Mouse (Mus musculus): ENCODE measurements around the gene Ncor1. TPM values are rescaled to one million over a fixed set of nuclear protein-coding genes. Genes with fewer than 3 reads are reported as not detected.
"Not testable (repeated sequence)": the region's sequence is repeated elsewhere in the genome, so short reads cannot be mapped to it uniquely, and the experiment has no call there.

Ncor1 gene
- total RNA-seq, 1 experiment from 2014 or later = 354 TPM

GRCm38 (mm10) chr11:62465849-62466248, 7.5 kb upstream of the Ncor1 start:
- no peak for ATAC-seq (replicated peaks in 1 of 2; ENCODE audit: insufficient read depth in 1 of 2, low FRiP score in 2 of 2, low TSS enrichment in 1 of 2, low read depth in 1 of 2, poor library complexity in 2 of 2, severe bottlenecking in 2 of 2)

- no peak for ATAC-seq (replicated peaks in 1 of 2; ENCODE audit: insufficient read depth in 1 of 2, low FRiP score in 2 of 2, low TSS enrichment in 1 of 2, low read depth in 1 of 2, poor library complexity in 2 of 2, severe bottlenecking in 2 of 2)
Observed at GRCm38 (mm10) chr11:62464696-62465095, 6.4 kb upstream of the Ncor1 start.

- no peak for ATAC-seq (replicated peaks in 1 of 2; ENCODE audit: insufficient read depth in 1 of 2, low FRiP score in 2 of 2, low TSS enrichment in 1 of 2, low read depth in 1 of 2, poor library complexity in 2 of 2, severe bottlenecking in 2 of 2)
Observed at GRCm38 (mm10) chr11:62463225-62463915, 5.0 kb upstream of the Ncor1 start.

DNA sequence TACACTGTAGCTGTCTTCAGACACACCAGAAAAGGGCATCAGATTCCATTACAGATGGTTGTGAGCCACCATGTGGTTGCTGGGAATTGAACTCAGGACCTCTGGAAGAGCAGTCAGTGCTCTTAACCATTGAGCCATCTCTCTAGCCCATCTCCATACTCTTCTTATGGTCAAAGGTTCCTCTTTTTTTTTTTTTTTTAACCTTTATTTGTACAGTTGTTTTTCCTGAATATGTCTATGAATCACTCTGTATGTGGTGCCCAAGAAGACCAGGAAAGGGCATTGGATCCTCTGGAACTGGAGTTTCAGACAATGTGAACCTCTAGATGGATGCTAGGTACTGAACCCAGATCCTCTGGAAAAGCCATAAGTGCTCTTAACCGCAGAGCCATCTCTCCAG, 4.2 kb upstream of the Ncor1 start:
- not testable (repeated sequence) for ATAC-seq (replicated peaks in 1 of 2; ENCODE audit: insufficient read depth in 1 of 2, low FRiP score in 2 of 2, low TSS enrichment in 1 of 2, low read depth in 1 of 2, poor library complexity in 2 of 2, severe bottlenecking in 2 of 2)

- ATAC-seq (replicated peaks in 1 of 2; ENCODE audit: insufficient read depth in 1 of 2, low FRiP score in 2 of 2, low TSS enrichment in 1 of 2, low read depth in 1 of 2, poor library complexity in 2 of 2, severe bottlenecking in 2 of 2) = no peak
Observed at GRCm38 (mm10) chr11:62458780-62459179, 439 bp upstream of the Ncor1 start.

DNA sequence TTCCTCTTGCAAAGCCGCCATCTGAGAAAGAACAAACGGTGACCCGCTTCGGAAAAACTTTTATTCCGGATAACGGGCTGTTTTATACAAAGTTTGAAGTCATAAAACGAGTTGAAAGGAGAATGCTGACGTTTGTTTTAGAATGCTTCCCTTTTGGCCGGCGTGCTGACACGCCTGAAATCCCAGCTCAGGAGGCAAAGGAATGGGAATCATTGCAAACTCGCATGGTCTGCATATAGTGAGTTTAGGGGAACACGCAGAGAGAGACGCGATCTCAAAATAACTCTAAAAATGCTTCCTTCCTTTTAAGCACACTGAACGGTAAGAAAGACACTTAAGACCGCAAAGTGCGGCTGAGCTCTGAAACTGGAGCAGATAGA, 460 bp downstream of the Ncor1 start:
- no peak for ATAC-seq (replicated peaks in 1 of 2; ENCODE audit: insufficient read depth in 1 of 2, low FRiP score in 2 of 2, low TSS enrichment in 1 of 2, low read depth in 1 of 2, poor library complexity in 2 of 2, severe bottlenecking in 2 of 2)

GRCm38 (mm10) chr11:62457241-62457890, 975 bp downstream of the Ncor1 start:
- ATAC-seq (replicated peaks in 1 of 2; ENCODE audit: insufficient read depth in 1 of 2, low FRiP score in 2 of 2, low TSS enrichment in 1 of 2, low read depth in 1 of 2, poor library complexity in 2 of 2, severe bottlenecking in 2 of 2) = peak; percentile 89 to 90

DNA sequence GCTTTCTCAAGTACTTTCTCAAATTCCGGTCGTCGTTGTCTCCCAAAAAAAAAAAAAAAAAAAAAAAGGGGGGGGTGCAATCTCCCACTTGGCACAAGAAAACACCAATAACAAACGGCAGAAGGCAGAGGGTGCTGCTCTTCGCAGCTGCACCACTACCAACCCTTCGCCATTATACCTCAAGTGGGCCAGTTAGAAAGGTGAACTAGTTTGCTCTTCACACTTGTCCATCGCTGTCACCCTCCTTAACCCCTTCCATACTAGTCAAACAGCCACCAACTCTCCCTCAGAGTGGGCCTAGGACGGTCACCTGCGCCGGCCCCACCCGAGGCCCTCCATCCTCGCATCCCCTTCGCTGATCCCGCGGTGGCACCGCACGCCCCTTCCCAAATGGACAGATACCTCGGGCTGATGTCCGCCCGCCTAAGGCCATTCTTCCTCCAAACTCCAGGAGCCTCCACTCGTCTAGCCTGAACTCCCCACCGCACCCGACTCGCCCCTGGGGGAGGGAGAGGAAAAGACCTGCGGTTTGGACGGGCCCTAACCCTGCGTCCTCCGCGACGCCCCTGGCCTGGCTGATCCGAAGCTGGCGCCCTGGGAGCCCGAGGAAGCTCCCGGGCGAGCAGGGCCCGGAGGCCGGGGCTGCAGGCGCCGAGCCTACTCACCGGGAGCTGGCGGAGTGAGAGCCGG, 1.7 kb downstream of the Ncor1 start:
- peak in 1 of 2 experiments; percentile 27; a peak in 2 of 4 replicates for ATAC-seq (replicated peaks in 1 of 2; ENCODE audit: insufficient read depth in 1 of 2, low FRiP score in 2 of 2, low TSS enrichment in 1 of 2, low read depth in 1 of 2, poor library complexity in 2 of 2, severe bottlenecking in 2 of 2)

DNA sequence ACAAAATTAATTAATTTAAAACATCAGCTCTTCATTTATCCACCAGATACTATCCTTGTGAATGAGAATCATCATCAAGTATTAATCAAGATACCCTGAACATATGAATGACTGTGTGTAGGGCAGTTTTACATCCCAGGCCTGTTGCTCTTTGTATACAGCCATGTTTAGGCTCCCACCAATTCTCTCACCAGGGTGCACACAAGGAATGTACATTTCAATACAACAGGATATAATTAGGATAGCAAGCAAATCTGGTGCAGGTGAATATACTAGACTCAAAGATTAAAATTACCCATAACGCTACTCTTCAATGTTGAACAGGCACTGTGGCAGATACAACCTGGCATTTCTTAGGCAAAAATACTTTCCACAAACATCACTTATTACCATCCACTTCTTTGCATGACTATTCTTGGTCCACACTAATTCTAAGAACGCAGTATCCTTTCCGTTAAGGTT, 2.3 kb downstream of the Ncor1 start:
- no peak for ATAC-seq (replicated peaks in 1 of 2; ENCODE audit: insufficient read depth in 1 of 2, low FRiP score in 2 of 2, low TSS enrichment in 1 of 2, low read depth in 1 of 2, poor library complexity in 2 of 2, severe bottlenecking in 2 of 2)

DNA sequence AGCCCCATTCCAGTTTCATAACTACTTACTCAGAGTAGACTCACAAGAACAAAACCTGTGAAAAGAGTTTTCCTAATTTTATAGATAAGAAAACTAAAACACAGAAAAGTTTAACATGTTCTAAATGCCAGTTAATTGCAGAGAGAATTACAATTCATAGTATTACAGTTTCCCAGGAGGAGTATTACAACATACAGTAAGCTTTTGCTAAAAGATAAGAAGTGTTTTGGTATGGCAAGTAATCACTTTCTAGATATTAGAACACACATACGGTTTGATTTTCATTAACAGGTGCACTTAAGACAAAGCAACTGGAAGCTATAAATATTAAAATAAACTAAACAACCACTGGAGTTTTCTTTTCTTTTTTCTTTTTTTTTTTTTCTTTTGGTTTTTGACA, 3.1 kb downstream of the Ncor1 start:
- no peak for ATAC-seq (replicated peaks in 1 of 2; ENCODE audit: insufficient read depth in 1 of 2, low FRiP score in 2 of 2, low TSS enrichment in 1 of 2, low read depth in 1 of 2, poor library complexity in 2 of 2, severe bottlenecking in 2 of 2)

DNA sequence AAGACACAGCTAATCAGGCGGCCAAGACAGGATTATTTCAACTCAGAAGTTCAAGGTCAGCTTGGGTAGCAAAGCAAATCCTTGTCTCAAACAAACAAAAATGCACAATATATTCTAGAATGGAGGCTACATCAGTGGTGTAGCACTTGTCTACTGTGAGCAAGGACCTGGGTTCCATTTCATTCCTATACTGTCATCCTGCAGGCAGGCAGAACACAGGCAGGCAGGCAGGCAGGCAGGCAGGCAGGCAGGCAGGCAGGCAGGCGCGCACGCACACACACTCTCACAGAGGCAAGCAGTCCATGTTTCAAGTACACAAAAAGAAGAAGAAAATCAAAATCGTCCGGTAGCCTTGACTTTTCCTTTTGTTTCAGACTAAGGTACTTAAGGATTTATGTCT, 9.4 kb downstream of the Ncor1 start:
- no peak for ATAC-seq (replicated peaks in 1 of 2; ENCODE audit: insufficient read depth in 1 of 2, low FRiP score in 2 of 2, low TSS enrichment in 1 of 2, low read depth in 1 of 2, poor library complexity in 2 of 2, severe bottlenecking in 2 of 2)

GRCm38 (mm10) chr11:62445799-62446198, 12.5 kb downstream of the Ncor1 start:
- no peak for ATAC-seq (replicated peaks in 1 of 2; ENCODE audit: insufficient read depth in 1 of 2, low FRiP score in 2 of 2, low TSS enrichment in 1 of 2, low read depth in 1 of 2, poor library complexity in 2 of 2, severe bottlenecking in 2 of 2)

GRCm38 (mm10) chr11:62440670-62441315, 17.5 kb downstream of the Ncor1 start:
- ATAC-seq (replicated peaks in 1 of 2; ENCODE audit: insufficient read depth in 1 of 2, low FRiP score in 2 of 2, low TSS enrichment in 1 of 2, low read depth in 1 of 2, poor library complexity in 2 of 2, severe bottlenecking in 2 of 2) = no peak

GRCm38 (mm10) chr11:62432211-62432610, 26.1 kb downstream of the Ncor1 start:
- no peak for ATAC-seq (replicated peaks in 1 of 2; ENCODE audit: insufficient read depth in 1 of 2, low FRiP score in 2 of 2, low TSS enrichment in 1 of 2, low read depth in 1 of 2, poor library complexity in 2 of 2, severe bottlenecking in 2 of 2)

DNA sequence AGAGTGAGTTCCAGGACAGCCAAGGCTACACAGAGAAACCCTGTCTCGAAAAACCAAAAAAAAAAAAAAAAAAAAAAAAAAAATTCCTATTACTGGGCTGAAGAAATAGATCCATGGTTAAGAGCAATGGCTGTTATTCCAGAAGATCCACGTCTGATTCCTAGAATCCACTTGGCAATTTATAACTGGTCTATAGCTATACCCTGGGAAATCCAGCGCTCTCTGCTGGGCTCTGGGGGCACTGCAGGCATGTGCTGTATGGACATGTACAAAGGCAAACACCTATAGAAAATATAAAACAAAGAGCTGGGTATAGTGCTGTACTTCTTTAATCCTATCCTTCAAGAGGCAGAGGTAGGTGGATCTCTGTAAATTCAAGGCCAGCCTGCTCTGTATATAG, 31.2 kb downstream of the Ncor1 start:
- ATAC-seq (replicated peaks in 1 of 2; ENCODE audit: insufficient read depth in 1 of 2, low FRiP score in 2 of 2, low TSS enrichment in 1 of 2, low read depth in 1 of 2, poor library complexity in 2 of 2, severe bottlenecking in 2 of 2) = no peak

GRCm38 (mm10) chr11:62426266-62426665, 32.1 kb downstream of the Ncor1 start:
- no peak for ATAC-seq (replicated peaks in 1 of 2; ENCODE audit: insufficient read depth in 1 of 2, low FRiP score in 2 of 2, low TSS enrichment in 1 of 2, low read depth in 1 of 2, poor library complexity in 2 of 2, severe bottlenecking in 2 of 2)

- no peak for ATAC-seq (replicated peaks in 1 of 2; ENCODE audit: insufficient read depth in 1 of 2, low FRiP score in 2 of 2, low TSS enrichment in 1 of 2, low read depth in 1 of 2, poor library complexity in 2 of 2, severe bottlenecking in 2 of 2)
Observed at GRCm38 (mm10) chr11:62424525-62424924, 33.8 kb downstream of the Ncor1 start.

DNA sequence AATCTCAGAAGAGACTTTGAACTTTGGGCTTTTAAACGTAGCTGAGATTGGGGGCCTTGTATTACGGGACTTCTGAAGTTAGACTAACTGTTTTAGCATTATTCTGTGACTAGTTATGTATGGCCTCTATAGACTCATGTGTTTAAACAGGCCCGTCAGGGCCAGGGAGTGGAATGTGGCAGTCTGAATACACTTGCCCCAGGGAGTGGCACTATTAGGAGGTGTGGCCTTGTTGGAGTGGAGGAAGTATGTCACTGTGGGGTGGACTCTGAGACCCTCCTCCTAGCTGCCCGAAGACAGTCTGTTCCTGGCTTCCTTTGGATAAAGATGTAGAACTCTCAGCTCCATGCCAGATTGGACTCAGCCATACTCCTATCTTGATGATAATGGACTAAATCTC, 43.3 kb downstream of the Ncor1 start:
- ATAC-seq (replicated peaks in 1 of 2; ENCODE audit: insufficient read depth in 1 of 2, low FRiP score in 2 of 2, low TSS enrichment in 1 of 2, low read depth in 1 of 2, poor library complexity in 2 of 2, severe bottlenecking in 2 of 2) = no peak
